Mouse (Mus musculus) liver, adult 2 months (tissue): ENCODE data around the gene Isg15. TPM values are rescaled to one million over a fixed set of nuclear protein-coding genes. Genes with fewer than 3 reads are reported as not detected.

Source experiments
- DNase-seq: peaks from one replicate; pipeline ENCODE4 v3.0.0-alpha.2; 2011; ENCODE audit warnings: low read depth, low spot score; ENCODE audit errors: extremely low read depth
- H3K27ac ChIP-seq: fragments of 200-500 bp; replicated peaks from 2 replicates; pipeline ENCODE4 v1.5.1; 2012; ENCODE audit warnings: low read depth, mild to moderate bottlenecking, control low read depth, inconsistent platforms, low read length; ENCODE audit not compliant: insufficient read depth
- H3K27me3 ChIP-seq: fragments of 200-500 bp; 2 replicates; pipeline ENCODE4 v1.6.1; 2012; ENCODE audit warnings: mild to moderate bottlenecking, moderate library complexity, low read length, inconsistent platforms; ENCODE audit not compliant: control insufficient read depth, insufficient read depth
- H3K36me3 ChIP-seq: fragments of 200-500 bp; 2 replicates; pipeline ENCODE4 v1.6.1; 2012; ENCODE audit warnings: low read length, inconsistent platforms; ENCODE audit not compliant: control insufficient read depth, insufficient read depth
- H3K4me1 ChIP-seq: fragments of 200-500 bp; 2 replicates; pipeline ENCODE4 v1.6.1; 2011; ENCODE audit warnings: low read length; ENCODE audit not compliant: control insufficient read depth, insufficient read depth
- H3K4me3 ChIP-seq: fragments of 200-500 bp; 2 replicates; pipeline ENCODE4 v1.5.1; 2011; ENCODE audit warnings: low read depth, mild to moderate bottlenecking, control low read depth, low read length, moderate library complexity; ENCODE audit not compliant: insufficient read depth
- H3K79me2 ChIP-seq: fragments of 200-500 bp; 2 replicates; pipeline ENCODE4 v1.6.1; 2012; ENCODE audit warnings: inconsistent platforms, mild to moderate bottlenecking, low read length, moderate library complexity; ENCODE audit not compliant: control insufficient read depth, insufficient read depth
- H3K9ac ChIP-seq: fragments of 200-500 bp; 2 replicates; pipeline ENCODE4 v1.6.1; 2012; ENCODE audit warnings: low read depth, mild to moderate bottlenecking, control low read depth, inconsistent platforms, low read length
- CTCF ChIP-seq: fragments of 200-500 bp; IDR thresholded peaks from 2 replicates; pipeline ENCODE4 v1.5.1; 2011; ENCODE audit warnings: low read depth, low read length, control low read depth
- POLR2A ChIP-seq: fragments of 200-500 bp; IDR thresholded peaks from 2 replicates; pipeline ENCODE4 v1.6.1; 2011; ENCODE audit warnings: low read length, control low read depth; ENCODE audit not compliant: insufficient read depth; ENCODE audit errors: extremely low read depth
- WGBS: fragments of 180-500 bp; shearing (Covaris S2); methylation state at CpG from one replicate; pipeline ENCODE4 v1.1.7; 2018; 5-methylcytosine and 5-hydroxymethylcytosine counted together
- polyA plus RNA-seq: library from polyadenylated mRNA; depleted of rRNA; stranded (reverse); fragments of >200 nt; gene quantifications from 2 replicates; pipeline ENCODE4 v1.2.3, GENCODE M21; 2012
- total RNA-seq: library from RNA; depleted of rRNA; stranded (reverse); fragments of >200 nt; gene quantifications from 2 replicates; pipeline ENCODE4 v1.2.3, GENCODE M21; 2014

Isg15 gene
- total and polyA plus RNA-seq, 2 experiments, result 20.7 to 44.3 TPM

DNA sequence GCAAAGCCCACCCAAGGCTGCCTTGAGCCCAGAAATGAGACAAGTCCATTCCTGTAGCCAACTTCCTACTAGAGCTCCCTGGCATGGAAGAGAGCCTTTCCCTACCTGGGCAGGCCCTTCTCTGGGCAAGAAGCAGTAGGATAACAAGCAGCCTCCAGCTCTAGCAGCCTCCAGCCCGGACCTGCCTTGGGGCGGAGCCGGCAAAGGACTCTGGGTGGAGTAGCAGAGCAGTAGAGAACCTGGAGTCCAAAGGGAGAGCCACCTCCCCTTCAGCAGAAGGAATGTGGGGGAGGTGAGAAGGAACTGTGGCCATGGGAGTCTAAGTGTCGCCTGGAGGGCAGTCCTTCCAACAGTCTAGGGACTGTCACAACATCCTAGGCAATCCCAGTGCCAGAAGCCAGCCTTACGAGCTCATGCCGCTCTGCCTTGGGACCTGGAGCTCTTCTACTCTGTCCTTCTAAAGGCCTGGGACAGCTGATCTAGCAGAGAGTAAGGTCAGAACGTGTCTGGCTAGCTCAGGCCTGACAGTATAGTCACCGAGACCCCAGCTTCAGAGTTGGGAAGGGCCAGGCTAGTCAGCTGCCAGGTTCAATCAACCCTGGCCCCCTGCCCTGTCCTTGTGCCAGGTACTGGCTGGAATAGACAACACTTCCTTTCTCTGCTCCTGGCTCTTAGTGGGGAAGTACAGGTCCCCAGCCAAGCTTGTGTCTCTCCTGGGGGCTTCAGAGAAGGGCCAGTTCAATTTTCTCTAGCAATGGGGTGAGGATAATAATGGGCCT is 8.0 kb downstream of the Isg15 start:
- H3K4me3 ChIP-seq, result no peak overlapping the region
- no peak for TF ChIP-seq POLR2A
- no peak for TF ChIP-seq CTCF
- no peak for DNase-seq
- no peak overlapping the region for H3K9ac ChIP-seq
- no peaks in the 10 kb centered on the region for H3K36me3 ChIP-seq
- WGBS, result 75% methylated on average over 8 of the region's 8 CpGs
- H3K27ac ChIP-seq, result no peak overlapping the region
- 0 out of 2 replicates have a peak, but pooled peaks cover 6% of the 10 kb centered on the region for H3K79me2 ChIP-seq
- no peaks in the 10 kb centered on the region for H3K27me3 ChIP-seq
- H3K4me1 ChIP-seq, result peaks cover 5% of the 10 kb centered on the region; the same call in 1 of the 2 replicates

DNA sequence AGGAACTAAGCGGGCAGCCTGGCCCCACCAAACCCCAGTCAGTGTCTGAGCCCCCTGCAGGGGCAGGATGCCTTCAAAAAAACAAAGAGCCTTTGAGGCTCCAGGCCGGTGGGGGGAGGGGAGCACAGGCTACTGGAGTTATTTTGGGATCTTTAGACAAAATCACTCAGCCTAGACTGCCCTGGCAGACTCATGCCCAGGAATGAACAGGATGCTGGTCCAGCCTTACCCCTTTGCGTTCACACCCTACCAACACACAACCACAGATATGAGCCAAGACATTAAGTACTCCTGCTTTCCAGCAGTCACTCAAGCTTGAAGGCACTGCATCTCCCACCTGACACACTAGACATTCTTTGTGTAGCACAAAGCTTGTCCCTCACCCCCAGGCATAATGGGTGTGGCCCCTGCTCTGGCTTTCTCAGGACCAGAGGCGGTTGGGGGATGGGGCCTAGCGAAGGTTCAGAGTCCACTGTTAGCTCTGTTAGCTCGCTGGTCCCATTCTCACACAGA is 11.8 kb downstream of the Isg15 start:
- Histone ChIP-seq H3K4me1 (no peaks in the 10 kb centered on the region), H3K9ac (no peak overlapping the region), H3K79me2 (no peaks in the 10 kb centered on the region; the same call in 1 of the 2 replicates), H3K27ac (no peak overlapping the region), H3K36me3 (no peaks in the 10 kb centered on the region), H3K4me3 (no peak overlapping the region), H3K27me3 (no peaks in the 10 kb centered on the region)
- no peak for DNase-seq
- TF ChIP-seq POLR2A (no peak), CTCF (no peak)
- WGBS, result 50% methylated on average over 6 of the region's 6 CpGs

DNA sequence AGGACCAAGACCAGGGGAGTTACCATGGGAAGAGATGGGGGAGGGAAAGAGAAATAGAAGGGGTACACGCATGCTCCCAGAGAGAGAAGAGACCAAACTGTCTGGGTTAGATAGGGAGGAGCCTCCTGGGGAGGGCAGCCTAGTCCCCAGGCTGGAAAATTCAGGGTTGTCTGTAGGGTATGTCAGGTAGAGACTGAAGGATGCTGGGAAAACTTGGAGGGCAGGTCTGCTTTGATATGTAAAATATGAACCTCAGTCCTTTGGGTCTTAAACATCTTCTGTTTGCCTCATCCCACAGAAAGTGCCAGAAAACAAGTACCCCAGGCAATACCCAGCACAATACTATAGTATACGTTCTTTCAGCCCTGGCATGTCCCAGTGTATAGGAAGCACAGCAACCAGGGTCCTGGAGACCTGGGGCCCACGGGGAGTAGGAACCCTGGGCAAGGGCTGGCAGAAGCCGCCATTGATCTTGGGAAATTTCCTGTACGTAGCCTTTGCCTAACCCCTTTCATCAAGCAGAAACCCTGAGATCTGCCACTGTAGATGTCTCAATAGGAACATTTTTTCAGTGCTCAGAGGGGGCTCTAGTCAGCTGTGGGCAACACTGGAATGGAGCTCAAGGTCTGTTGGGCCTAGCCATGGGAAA is 12.3 kb downstream of the Isg15 start:
- Histone ChIP-seq H3K4me3 (no peak overlapping the region), H3K27me3 (no peaks in the 10 kb centered on the region), H3K79me2 (no peaks in the 10 kb centered on the region; the same call in 1 of the 2 replicates), H3K9ac (no peak overlapping the region), H3K27ac (no peak overlapping the region), H3K4me1 (no peaks in the 10 kb centered on the region), H3K36me3 (no peaks in the 10 kb centered on the region)
- no peak for TF ChIP-seq POLR2A
- no peak for TF ChIP-seq CTCF
- WGBS, result 90% methylated on average over 5 of the region's 5 CpGs
- no peak for DNase-seq

DNA sequence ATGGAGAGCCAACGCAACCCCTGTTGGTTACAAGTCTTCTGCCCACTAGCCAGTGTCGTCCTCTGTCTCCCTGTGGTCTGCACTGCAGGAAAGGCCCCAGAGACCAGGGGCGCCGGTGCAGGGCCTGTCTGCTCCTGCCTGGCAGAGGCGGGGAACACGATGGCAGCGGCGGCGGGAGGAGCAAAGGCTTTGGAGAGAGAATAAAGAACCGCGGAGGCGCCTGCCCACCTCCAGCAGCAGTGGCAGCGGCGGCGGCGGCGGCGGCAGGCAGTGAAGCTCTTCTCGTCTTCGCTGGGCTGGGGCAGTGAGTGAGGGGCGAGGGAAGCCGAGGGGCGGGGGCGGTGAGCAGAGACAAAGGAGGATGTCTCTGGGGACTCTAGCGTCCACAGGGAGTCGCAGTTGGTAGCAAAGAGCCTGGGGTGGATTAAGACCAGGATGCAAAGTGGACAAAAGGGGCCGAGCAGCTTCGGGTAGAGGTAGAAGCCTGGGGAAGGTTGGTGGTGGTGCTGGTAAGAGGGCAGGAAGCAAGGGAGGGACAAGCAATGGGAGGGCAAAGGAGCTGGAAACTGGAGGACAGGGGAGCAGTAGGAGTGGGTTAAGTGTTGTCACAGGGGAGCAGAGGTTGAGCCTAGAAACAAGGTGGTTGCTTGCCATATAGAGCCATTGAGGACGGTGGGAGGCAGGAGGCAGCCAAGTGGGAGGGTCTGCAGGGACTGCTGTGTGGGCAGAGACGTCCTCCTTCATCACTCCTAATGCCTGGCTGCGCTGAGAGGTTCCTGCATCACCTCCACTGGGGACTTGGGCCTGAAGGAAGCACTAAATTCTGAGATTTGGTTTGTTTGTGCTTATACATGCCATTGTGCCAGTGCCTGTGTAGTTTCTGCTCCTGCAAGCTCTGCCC is 14.4 kb downstream of the Isg15 start:
- DNase-seq, result no peak
- Histone ChIP-seq H3K79me2 (no peaks in the 10 kb centered on the region; the same call in 1 of the 2 replicates), H3K4me3 (no peak overlapping the region), H3K36me3 (no peaks in the 10 kb centered on the region), H3K9ac (no peak overlapping the region), H3K4me1 (no peaks in the 10 kb centered on the region), H3K27me3 (no peaks in the 10 kb centered on the region), H3K27ac (no peak overlapping the region)
- 82% methylated on average over 31 of the region's 31 CpGs for WGBS
- no peak for TF ChIP-seq POLR2A

DNA sequence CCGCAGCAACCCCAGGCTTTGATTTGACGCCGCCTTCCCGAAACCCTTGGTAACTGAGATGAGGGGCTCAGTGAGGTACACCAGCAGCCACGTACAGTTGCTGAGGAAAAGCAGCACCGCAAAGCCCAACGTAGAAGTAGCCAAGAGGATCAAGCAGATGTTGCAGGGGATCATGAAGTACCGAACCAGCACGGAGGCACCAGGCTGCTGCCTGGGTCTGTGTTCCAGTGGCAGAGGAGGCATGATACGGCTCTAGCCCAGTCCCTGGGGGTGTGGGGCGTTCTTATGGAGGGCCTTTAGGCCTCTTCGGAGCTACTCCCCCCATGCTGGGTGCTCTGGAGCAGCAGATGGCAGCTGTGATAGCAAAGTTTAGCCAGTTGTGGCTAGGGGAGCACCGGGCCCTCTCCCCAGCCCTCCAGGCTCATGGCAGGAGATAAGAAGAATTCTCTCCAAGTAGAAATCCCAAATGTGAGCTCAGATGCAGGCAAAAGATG is 15.1 kb downstream of the Isg15 start:
- Histone ChIP-seq H3K4me3 (no peak overlapping the region), H3K36me3 (no peaks in the 10 kb centered on the region), H3K4me1 (no peaks in the 10 kb centered on the region), H3K27me3 (no peaks in the 10 kb centered on the region), H3K27ac (no peak overlapping the region), H3K9ac (no peak overlapping the region), H3K79me2 (no peaks in the 10 kb centered on the region; the same call in 1 of the 2 replicates)
- WGBS, result 94% methylated on average over 13 of the region's 13 CpGs
- no peak for DNase-seq
- no peak for TF ChIP-seq CTCF
- no peak for TF ChIP-seq POLR2A
